Mouse (Mus musculus) liver, postnatal 0 days (tissue): ENCODE results near the gene Ticrr.

Source experiments
- CTCF ChIP-seq: sonication (generic); IDR thresholded peaks from 2 replicates; pipeline ENCODE4 v1.5.1; 2016; ENCODE audit warnings: antibody characterized with exemption, low read depth
- EP300 ChIP-seq: IDR thresholded peaks from 2 replicates; pipeline ENCODE4 v1.6.1; 2016; ENCODE audit warnings: antibody characterized with exemption, low read depth, mild to moderate bottlenecking

DNA sequence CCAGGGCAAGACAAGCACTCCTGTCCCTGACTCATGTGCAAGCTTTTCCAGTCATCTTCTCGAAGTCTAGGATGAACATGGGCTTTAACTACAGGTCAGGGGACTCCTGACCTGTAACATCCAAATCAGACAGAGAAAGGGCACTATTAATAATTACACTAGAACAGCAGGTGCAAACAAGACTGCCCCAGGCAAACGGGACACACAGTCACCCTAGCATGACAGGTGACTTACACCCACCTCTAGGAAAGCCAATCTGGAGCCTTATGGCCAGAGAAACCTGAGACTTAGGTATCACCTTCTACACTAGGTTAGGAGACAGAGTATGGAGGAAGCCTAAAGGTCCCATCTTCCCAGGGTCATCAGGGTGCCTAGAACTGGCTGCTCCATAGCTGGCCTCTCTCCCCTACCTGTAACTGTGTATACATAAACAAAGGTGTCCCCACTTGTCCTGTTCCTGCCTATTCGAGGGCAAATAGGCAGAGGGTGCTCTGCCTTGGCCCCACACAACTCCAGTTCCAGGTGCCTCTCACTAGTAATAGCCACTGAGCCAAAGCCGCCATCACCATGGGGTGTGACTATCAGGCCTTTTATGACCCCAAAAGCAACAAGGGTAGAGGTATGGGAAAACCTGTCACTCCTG is 31.6 kb upstream of the Ticrr start:
- TF ChIP-seq CTCF (no peak), EP300 (no peak)
